Mouse (Mus musculus) subcutaneous adipose tissue, adult 2 months (tissue): ENCODE measurements around the gene Vmn2r28. TPM values are rescaled to one million over a fixed set of nuclear protein-coding genes. Genes with fewer than 3 reads are reported as not detected.

Experiments used
- polyA plus RNA-seq: library from polyadenylated mRNA; depleted of rRNA; stranded (reverse); fragments of >200 nt; gene quantifications from 2 replicates; pipeline ENCODE4 v1.2.3, GENCODE M21; 2012; ENCODE audit warnings: low replicate concordance; rRNA removed

The Vmn2r28 gene
- not detected in 2 replicates for polyA plus RNA-seq

GRCm38 (mm10) chr7:5493856-5494255, at the start of gene Vmn2r28:
Gene Vmn2r28, minus strand, starts transcription at chr7:5493956.

GRCm38 (mm10) chr7:5456674-5457073, 37.1 kb downstream of the Vmn2r28 start, which contains the start of gene Vmn1r59:
Gene Vmn1r59, minus strand, starts transcription at chr7:5456774.

Other genes starting within 250 kb of the Vmn2r28 start
- gene Gm5065, start 143.4 kb downstream of the Vmn2r28 start, polyA plus RNA-seq: not detected in 2 replicates
- not detected in 2 replicates for gene Nlrp2, start 142.9 kb downstream of the Vmn2r28 start, polyA plus RNA-seq
- not detected in 2 replicates for gene Vmn1r58, start 80.6 kb downstream of the Vmn2r28 start, polyA plus RNA-seq
- not detected in 2 replicates for gene Vmn1r59, start 37.2 kb downstream of the Vmn2r28 start, polyA plus RNA-seq
- not detected in 2 replicates for gene Vmn1r60, start 53.4 kb upstream of the Vmn2r28 start, polyA plus RNA-seq
- gene Vmn1r61, start 119.3 kb upstream of the Vmn2r28 start, polyA plus RNA-seq: not detected in 2 replicates
- not detected in 2 replicates for gene Vmn1r62, start 179.7 kb upstream of the Vmn2r28 start, polyA plus RNA-seq